Mouse (Mus musculus) lung, postnatal 0 days (tissue): ENCODE results near the gene Gba.

ENCODE experiments used
- CTCF ChIP-seq: IDR thresholded peaks from 2 replicates; pipeline ENCODE4 v1.5.1; 2016; ENCODE audit warnings: antibody characterized with exemption, mild to moderate bottlenecking
- EP300 ChIP-seq: IDR thresholded peaks from 2 replicates; pipeline ENCODE4 v1.6.1; 2016; ENCODE audit warnings: antibody characterized with exemption, mild to moderate bottlenecking, control low read depth

- TF ChIP-seq CTCF, result no peak
- TF ChIP-seq EP300, result peak; percentile 77
Observed at GRCm38 (mm10) chr3:89202253-89203141, at the start of gene Gba.
